Mouse (Mus musculus): ENCODE data around the gene Fndc3b.

Fndc3b gene

DNA sequence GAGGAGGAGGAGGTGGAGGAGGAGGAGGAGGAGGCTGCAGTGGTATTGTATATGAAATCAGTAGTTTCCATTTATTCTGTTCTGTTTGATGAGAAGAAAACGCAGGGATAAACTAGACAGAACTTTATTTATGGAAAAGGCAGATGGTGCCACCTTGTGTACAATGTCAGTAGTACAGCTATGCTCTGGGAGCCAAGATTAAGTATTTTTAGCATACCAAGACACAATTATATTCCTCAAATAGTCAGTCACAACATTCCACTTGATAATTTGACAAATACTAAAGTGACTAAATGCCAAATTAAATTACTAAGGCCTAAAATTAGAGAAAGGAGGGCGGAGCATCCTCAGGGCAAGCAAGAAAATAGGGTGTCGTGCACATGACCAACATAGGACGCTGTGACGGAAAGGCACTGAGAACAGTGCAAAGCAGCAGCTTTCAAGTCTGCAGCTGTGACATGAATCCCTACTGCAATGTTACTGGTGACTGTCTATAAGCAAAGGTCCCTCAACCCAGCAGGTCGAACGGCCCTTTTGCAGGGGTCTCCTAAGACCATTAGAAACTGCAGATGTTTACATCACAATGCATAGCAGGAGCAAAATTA lies 244.7 kb downstream of the Fndc3b start:
- DNase-seq (ENCODE audit: low spot score), result no peak

DNA sequence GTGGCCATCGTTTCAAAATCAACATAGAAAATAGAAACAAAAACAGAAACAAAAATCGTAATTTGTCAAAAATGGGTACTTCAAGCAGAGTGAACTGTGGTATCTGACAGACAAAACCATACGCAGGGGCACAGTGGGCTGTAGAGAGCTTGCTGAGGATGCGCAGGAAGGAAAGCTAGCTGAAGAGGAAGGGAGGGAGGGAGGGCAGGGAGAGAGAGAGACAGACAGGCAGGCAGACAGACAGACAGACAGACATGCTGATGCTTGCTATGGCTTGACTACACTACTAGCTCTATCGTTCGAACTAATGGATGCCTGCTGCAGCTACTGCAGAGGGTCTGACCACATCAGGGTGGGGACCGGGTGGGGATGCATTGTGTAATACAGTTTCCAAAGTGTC lies 247.7 kb downstream of the Fndc3b start:
- no peak for DNase-seq (ENCODE audit: low spot score)

DNA sequence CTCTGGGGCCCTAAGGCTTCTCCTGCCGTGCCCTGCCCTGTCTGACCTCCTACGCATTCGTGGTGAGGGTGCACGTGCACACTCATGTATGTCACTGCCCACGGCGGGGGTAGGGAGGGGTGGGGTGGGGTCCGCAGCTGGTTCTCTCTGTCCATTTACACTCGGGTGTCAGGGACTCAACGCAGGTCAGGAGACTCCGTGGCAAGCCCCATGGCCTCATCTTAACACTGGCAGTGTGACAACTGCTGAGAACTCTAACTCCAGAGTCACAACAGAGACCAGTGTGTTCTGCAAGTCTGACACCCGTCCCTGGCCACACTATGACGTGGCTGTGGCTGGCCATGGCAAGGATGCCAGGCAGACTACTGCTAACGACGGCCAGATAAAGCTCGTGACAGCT lies 248.2 kb downstream of the Fndc3b start:
- DNase-seq (ENCODE audit: low spot score), result peak; percentile 5

DNA sequence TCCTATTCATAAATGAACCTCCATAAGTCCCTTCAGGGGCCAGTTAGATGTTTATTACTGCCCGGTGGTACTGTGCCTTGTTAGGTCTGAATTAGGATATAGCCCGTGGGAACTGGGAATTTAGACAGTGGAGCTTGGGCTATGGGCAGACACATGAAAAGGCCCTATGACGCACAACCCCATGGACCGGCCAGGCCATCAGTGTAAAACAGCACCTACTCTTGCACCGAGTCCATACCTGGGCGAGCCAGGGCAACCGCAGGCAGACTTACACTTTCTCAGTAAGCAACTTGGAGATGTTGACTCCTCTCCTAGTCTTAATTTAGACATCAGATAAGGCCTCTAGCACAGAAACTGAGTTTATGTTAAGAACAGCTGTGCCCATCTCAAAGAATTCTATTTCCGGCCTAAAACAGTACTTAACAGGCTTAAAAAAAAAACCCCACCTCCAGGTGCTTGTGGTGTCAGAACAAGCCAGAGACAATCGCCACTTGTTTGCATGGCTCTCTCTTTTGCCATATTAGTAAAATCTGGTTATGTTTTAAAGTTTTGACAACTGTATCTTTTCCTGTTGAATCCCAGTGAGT lies 248.7 kb downstream of the Fndc3b start:
- peak; percentile 2 for DNase-seq (ENCODE audit: low spot score)

DNA sequence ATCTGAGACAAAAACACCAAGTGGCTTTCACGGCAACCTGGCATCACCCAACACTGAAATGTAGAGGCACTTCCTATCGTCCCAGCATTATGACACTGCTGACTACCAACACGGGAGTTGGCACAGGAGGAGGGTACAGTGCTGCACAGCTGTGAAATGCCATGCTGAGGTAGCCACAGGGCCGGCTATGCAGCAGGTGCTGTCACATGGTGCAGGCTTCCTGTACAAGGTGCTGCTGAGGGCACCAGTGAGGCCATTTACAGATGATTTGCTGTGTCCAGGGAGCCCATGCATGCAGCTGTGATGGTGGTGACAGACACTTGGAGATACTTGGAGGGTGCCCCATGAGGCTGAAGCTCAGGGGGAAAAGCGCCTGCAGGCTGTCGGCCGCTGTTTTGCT lies 249.2 kb downstream of the Fndc3b start:
- DNase-seq (ENCODE audit: low spot score), result no peak

DNA sequence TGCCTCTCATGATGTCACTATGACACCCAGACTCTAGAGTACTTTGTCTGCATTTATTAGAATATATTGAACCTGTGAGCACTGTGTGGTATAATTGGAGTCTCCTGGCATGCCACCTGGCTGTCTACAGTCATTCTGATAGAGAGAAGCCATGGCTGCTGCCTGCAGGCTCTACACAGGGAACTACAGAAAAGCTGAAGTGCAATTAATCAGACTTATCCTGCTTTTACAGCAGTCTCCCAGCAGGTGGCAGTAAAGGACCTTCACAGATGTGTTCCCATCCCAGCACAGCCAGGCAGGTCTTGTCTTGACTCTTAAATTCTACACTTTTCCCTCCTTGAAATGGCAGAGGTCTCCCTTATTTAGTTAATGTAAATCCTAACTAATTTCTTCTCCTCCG lies 250.1 kb downstream of the Fndc3b start:
- DNase-seq (ENCODE audit: low spot score), result peak; percentile 64

DNA sequence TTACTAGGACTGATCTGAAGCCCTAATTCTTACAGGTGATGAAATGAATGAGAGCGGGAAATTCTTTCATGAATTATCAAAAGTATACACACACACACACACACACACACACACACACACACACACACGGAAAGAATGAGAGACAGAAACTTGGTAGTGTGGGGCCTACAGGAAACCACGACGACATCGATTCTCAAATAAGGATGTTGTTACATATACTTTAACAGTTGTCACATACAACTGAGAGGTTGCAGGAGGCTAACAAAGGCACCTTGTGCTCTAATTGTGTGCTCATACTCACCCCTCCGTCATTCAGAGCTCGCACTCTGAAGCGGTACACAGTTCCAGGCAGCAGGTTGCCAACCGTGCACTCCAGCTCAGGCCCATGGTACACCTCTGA lies 252.7 kb downstream of the Fndc3b start:
- DNase-seq (ENCODE audit: low spot score), result peak; percentile 18

DNA sequence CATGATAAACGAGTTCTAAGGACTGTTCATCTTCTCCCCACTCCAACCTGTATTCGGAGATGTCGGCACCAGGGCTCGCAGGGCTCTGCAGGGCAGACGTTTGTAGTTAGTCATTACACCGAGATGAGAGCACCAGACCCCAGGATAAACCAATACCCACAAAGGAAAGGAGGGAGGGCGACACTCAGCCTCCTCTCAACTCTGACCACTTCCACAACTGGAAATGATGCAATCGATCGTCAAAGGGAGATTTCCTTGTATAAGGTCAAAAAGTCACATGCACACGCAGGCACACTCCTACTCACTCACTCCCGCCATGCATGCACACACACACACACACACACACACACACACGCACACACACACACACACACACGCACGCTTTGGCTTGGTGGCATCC lies 254.6 kb downstream of the Fndc3b start:
- no peak for DNase-seq (ENCODE audit: low spot score)

DNA sequence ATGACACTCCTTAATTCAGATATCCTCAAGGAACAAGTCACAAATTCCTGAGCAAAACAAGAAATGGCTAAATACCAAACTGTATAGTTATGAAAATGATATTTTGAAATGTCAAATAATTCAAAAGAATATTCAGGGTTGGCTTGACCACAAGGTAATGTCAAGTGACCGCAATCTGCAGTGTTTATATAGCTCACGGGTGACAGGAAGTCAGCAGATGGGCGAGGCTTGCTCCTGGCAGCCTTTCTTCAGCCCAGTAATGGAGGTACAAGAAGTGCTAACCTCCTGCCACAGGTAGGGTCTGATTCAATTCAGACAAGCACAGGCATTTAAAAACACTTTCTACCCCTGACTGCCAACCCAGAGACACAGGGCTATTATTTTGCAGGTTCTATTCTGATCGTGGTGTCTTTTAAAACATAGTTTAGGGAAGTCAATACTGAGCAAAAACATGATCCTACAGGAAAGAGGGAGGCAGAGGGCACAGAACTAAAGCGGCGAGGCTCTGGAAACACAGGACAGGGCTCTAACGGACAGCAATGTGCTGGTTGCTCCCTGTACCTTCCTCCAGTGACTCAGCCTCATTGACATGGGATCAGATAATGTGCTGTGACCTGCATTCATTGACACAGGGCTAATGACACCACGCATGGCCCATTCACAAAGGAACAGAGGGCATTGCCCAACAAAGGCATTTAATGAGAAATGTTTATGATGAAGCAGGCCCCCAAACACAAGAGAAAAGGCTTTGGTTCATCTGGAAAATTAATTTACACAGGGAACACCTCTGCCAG lies 256.5 kb downstream of the Fndc3b start:
- peak; percentile 5 for DNase-seq (ENCODE audit: low spot score)

DNA sequence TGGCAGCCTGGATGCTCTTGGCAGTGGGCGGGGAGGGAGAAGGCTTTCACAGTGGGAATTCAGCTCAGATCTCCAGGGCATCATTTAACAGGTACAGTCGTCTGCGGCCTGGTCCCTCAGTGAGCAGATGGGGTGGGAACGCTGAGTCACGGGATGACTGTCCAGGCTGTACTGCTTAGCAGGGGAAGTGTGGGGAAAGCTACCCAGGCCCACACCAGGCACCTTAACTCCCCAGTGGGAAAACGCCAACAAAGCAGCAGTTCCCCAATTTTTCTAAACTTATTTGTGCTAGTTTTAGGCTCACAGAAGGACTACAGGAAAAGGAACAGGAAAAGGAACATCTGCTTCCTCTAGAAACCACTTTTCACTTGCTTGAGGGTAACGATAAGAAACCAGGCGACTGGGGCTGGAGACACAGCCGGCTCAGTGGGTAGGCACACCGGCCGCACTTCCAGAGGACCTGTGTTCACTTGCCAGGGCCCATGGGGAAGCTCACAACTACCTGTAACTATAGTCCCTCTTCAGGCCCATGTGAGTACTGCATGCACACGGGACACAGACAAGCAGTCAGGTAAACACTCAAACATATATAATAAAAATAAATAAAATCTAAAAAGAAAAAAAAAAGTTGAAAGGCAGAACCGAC lies 257.5 kb downstream of the Fndc3b start:
- no peak for DNase-seq (ENCODE audit: low spot score)

DNA sequence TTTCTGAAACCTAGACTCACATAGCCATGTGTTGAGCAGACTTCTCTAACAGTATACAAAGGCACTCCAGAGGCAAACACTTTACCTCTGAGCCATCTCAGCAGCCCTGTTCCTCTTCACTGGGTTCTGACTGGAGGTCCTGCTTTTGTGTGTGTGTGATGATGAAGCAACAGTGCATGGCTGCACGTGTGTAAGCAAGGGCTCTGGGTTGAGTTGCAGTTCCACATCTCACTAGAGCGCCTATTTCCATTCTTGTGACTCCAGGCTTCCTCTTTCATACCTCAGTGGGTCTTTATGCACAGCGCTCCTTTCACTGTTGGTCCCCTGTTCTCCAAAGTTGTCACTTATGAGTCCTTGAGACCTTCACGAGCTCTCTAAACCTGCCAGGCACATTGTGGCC lies 261.7 kb downstream of the Fndc3b start:
- DNase-seq (ENCODE audit: low spot score), result no peak

DNA sequence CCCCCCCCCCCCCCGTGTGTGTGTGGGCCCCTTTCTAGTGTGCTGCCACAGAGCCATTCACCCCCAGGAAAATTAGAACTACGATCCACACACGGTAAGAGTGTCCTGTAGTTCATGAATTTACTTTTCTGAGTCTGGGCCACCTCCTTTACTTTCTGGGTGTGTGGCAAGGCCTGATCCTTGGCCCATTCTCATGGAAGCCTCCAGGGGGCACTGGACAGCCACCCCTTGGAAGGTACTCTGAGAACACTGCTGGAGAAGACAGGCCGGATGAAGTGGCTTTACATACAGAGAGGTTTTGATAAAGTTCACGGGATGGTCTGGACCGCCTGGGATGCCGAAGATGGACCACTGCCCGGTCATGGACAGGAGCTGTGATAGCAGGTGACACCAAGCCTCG lies 262.7 kb downstream of the Fndc3b start:
- DNase-seq (ENCODE audit: low spot score), result no peak

DNA sequence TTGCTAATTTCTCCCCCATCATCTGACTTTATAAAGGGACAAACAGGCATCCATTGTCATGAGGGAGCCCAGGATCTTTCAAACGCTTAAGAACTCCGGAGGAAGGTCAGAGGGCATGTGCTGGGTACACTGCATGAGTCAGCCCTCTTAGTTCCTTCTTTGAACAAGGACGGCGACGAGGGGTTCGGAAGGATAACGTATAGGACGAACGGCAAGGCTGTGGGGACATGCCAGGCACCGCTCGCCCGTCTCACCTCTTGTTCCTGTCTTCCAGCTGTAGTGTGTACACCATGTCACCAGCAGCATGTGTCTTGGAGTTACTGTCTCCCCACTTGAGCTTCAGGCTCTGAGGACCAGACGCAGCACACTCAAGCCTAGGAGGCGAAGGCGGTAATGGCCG lies 271.4 kb downstream of the Fndc3b start:
- DNase-seq (ENCODE audit: low spot score), result no peak

DNA sequence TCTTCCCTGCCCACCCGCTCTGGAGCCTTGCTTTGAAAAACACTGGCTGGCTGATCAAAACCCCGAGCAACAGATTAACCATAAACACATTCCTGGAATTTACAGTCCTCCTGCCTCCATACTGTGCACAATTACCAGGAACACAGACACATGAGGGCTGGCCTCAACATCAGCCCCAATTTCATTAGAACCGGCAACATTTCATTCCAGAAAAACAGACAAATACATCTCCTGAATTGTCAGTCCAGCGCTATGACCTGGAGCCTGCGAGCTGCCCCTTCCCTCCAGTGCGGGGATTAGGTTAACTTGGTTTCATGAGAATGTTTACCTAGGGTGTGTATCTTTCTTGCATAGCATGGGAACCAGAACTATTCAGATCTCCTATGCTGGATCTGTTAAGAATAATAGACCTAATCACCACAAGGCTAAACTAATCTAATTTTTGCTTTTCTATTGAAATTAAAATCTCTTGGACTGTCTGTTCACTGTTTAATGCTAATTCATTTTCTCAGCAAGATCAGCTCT lies 275.9 kb downstream of the Fndc3b start:
- no peak for DNase-seq (ENCODE audit: low spot score)

DNA sequence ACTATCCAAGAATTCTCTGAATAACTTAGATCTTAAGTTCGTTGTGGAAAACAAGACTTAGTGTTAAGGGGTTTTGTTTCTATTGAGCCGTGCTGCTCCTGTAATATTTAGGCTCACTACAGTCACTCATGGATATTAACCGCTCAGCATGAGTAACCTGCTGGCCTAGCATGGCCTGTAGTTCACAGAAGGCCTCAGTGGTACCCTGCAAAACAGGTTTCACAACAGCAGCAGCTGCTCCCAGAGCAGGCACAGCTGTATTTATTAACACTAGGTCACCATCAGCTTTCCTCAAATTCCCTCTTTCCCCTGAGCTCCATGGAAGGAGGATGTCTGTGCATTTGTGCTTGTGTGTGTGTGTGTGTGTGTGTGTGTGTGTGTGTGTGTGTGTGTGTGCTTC lies 278.1 kb downstream of the Fndc3b start:
- no peak for DNase-seq (ENCODE audit: low spot score)

DNA sequence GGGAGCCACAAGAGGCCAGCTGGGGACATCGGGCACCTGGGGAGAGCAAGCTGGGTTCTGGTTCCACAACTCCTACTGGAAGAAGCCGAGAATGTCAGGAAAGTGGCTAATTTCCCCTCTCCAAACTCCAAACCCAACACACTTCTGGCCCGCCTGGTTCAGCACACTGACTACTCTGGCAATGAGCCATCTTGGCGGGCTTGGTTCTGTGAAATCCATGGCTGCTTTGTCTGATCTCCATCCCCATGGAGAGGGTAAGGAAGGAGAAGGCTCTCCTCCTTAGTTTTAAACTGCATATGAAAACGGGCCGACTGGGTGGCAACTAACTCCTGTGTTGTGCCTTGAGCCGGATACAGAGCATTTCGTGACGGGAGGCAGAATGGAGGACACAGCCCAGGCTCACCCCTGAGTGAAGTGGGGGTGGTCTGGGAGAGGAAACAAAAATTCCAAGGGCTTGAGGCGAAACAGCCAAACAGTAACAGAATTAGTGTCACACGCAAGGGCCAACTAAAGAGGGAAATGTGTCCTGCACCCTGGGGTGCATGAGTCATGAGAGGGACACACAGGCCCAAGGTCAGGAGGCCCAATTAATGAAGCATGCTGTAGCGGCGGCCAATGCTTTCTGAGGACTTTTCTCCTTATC lies 280.4 kb downstream of the Fndc3b start:
- no peak for DNase-seq (ENCODE audit: low spot score)

DNA sequence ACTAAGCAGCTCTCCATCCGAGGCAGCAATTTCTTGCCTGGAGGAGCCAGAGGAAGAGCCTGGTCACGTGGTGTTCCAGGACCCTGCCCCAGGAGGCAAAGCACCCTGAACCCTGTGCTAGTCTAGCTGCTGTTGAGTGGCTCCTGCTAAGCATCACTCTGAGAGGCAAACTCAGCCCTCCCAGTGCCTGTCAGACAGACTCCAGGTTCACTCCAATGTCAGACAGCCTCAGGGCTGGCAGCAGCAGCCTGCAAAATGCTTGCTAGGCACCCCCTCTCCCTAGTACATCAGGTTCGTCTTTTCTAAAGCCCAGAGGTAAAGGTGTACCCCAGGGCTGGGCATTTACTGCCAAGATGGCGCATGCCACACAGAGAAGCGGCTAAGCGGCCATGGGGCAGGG lies 283.7 kb downstream of the Fndc3b start:
- DNase-seq (ENCODE audit: low spot score), result no peak

DNA sequence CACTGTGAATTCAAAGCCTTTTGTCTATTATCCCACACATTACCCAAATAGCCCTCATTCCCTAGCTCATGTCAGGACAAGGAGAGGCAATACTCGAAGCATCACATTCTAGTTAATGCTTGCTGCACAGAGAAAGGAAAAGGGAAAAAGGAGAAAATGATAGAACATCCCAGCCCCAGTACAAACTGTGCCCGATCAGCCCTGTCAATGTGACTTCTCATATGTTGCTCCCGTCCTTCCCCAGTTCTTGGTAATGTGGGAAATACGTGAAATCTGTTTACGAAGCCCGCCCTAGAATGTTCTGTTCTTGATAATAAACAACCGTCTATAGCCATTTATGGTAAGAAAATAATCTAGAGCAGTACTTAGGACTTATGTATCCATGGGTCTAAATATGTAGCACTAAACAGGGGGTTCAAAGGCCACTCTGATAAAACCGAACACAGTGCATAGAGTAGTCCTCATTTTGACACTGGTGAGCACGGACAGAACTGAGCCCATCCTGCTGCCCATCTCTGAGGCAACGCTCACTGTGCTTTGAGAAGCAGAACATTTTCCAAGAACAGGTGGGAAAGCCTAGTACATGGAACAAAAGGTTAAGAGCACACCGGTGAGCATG lies 286.9 kb downstream of the Fndc3b start:
- DNase-seq (ENCODE audit: low spot score), result no peak

DNA sequence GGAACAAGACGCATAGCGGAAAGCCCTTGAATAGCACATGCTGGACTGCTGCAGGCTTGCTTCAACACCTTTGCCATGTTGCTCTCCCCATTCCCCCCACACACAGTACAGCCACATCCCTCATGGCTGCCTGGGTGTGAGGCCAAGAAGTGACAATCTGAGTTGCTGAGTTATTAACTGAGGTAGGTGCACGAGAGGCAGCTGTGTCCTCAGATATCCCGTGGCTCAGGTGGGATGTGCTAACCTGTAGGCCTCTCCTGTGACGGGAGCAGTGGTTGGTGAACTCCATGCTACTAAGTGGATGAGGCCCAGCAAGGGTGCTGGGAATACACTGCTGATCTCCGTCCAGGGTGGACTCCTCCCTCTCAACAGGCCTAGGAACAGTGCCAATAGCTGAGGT lies 288.6 kb downstream of the Fndc3b start:
- no peak for DNase-seq (ENCODE audit: low spot score)

DNA sequence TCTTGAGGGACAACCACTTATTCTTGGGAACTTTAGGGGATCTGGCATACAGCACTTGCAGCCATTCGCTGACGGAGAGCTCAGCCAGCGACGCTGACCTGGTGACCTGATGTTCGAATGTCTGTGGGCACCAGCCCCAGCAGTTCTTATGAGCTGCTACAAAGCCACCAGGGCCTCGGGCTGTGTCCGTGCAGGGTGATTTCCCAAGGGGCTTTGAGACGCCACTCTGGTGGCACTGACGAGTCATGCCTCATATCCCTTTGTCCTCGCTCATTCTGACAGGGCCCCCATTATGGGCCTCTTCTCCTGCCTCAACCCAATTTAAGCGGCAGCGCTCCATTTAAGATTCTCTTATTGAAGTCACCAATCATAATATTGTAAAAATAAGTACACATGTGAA lies 289.1 kb downstream of the Fndc3b start:
- no peak for DNase-seq (ENCODE audit: low spot score)

DNA sequence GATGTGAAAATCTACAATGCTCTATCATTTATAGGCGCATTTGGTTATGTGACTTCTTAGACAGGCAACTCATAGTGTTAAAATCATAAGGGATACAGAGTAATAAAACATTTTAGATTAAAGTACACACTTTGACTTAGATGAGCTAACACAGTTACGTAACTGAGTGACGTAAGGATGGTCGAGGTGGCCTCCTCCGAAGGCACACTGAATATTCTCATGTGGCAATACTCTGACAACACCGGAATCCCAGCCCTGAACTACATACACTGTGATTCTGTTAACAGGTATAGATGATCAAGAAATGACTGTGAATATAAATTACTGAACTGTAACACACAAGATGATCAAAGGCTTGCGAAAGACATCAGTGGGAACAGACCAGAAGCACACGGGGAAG lies 292.5 kb downstream of the Fndc3b start:
- no peak for DNase-seq (ENCODE audit: low spot score)

DNA sequence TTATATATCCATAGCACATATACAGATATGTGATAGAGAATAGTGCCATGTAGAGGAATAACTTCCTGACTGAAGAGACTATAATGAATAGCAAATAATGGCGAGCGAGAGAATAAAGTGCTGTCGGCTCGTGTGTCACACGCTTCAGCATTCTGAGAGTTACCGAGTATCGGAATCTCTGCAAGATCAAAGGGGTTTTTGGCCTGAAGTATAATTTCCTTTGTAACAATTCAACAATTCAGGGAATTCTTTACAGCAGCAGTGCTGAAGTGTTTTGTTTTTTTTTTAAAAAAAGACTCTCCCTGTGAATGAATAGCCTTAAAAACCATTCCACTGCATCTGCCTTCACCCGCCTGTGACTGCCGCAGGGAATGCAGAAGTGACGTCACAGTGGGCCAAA lies 294.3 kb downstream of the Fndc3b start:
- no peak for DNase-seq (ENCODE audit: low spot score)
